Mouse (Mus musculus): ENCODE measurements around the gene Adam10. TPM values are rescaled to one million over a fixed set of nuclear protein-coding genes. Genes with fewer than 3 reads are reported as not detected.

Gene Adam10
- polyA plus RNA-seq, 3 experiments from 2014 or later = 73.6 to 89.9 (median 76.3) TPM

DNA sequence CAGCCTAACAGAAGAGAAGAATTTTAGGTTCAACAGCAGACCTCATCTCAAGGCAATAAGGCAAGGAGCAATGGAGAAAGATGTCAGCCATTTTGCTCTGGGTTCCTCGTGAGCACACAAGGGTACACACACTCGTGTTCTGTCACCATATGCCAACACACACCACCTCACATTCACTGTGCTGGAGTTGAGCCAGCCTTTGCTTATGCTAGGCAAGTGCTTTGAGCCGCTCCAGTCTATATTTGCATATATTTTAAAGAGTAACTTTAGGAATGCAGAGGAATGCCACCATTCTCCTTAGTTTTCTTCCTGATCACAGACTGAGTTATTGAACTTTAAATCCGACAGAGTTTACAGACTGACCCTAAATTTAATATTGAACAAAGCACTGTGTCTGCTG, 111.8 kb downstream of the Adam10 start:
- ATAC-seq = no peak

DNA sequence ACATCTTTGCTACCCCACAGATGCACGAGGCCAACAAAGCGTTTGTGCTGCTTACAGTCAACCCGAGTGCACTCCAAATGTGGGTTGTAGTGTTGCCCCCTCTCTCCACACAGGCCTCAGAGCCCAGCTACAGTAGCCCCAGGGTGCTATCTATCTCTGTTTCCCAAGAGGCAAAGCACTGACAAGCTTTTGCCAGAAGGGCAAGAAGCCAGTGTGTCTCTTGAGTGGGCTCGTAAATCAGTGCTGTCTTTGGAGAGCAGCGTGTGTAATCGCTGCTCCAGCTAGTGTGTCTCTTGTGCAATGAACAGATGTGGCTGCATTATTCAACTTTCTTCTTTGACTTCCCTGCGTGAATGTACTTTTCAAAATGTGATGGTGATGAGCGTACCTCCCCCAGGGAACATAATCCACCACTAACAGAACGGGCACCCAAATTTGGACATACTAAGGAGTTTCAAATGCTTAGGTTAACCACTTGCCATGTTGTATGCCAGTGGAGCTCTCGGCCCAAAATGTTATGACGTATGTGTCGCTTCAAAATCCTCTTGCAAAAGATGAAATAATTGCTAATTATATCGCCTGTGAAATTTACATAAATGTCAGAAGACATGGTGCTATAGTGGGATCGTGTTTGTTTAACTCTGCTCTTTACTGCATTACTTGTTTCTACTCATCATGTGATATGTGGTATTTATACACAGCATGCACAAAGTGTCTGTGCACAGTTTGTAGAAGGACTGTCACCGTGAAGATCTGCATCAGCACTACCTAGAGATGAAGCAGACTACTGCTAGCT, 116.0 kb downstream of the Adam10 start:
- no peak for ATAC-seq

DNA sequence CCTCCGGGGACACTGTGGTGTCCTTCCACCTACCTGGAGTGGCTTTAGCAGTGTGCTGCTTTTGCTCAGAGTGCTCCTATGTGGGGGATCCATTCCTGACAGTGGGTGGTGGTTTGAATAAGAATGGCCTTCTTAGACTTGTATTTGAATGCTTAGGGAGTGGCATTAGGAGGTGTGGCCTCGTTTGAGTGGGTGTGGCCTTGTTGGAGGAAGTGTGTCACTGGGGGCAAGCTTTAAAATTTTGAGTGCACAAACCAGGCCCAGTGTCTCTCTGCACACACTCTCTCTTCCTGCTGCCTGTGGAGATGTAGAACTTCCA, 116.6 kb downstream of the Adam10 start:
- ATAC-seq = no peak

DNA sequence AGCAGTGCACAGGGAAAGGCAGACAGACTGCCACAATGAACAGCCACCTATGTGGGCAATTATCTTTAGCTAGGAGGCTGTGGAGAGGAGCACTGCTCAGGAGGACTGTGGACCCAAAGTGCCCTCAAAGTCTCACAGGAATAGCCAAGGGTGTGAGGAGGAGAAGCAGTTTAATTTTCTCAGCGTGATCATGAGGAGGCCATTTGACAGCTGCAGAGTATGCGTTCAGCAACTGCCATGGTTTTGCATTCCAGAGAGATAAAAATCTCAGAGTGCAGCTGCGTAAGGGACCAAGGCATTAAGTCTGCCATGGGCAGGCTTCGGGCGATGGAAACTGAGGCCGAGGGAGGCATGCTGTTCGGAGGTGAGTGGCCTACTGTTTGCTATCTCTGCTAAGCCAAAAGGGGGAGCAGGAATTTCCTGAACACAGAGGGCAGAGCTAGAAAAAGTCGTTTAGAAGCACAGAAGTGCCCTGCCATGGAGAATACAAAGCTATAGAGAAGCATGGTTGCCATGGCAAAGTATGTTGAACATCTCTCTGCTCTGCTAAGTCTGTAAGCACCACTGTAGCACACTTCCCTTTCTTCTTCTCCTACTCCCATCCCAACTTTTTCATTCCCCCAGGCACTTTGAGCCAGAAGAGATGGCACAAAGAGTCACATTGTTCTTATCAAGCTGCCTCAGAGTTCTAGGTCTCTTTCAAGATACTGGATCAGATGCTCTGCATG, 122.0 kb downstream of the Adam10 start:
- ATAC-seq = no peak

DNA sequence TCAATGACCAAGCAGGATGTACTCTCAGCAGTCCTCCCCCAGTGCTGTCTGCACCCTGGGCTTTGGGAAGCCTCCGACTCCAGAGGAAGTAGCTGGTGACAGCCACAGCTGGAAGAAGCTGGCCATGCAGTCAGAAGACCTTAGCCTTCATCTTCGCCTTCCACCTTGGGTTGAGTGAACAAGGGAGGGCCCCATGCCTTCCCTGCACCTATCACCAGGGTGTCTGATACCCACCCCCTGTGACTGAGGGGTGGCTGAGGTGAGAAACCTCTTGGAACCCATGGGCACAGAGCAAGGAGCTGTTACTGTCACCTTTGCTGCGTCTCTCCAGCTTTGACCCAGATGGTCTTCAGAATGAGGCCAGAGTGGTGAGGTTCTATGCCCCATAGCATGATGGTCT, 123.0 kb downstream of the Adam10 start:
- no peak for ATAC-seq

DNA sequence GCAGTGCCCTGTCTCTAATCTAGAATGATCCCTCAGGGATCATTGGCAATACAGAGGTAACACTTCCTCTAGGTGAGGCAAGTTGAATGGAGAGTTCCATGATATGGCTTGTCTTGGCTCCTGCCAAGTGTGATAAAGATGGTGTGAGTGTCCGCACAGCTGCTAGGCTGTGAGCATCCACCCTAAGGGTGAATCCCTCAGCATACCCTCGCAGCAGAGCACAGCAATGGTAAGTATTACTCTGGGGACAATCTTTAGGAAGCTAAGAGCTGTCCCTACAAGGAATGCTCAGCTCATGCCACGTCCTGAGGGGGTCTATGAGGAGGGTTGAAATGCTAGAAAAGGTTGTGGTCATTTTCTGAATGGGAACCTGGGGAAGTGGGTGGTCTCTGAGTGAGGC, 124.0 kb downstream of the Adam10 start:
- ATAC-seq = no peak

DNA sequence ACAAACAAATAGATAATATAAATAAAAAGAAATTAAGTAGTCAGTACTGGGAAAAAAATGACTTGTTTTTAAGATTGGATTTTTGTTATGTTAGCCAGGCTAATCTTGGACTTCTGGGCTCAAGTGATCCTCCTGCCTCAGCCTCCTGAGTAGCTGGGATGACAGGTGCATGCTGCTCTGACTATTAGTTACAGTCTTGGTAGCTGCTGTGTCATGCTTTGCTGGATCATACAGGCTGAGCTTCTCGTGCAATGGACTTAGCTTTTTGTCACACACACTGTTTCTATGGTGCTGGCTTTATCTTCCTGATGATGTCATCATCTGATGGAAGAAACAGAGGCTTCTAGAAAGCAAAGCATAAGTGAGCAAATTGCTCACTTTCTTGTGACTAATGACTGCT, 127.3 kb downstream of the Adam10 start:
- ATAC-seq = no peak

DNA sequence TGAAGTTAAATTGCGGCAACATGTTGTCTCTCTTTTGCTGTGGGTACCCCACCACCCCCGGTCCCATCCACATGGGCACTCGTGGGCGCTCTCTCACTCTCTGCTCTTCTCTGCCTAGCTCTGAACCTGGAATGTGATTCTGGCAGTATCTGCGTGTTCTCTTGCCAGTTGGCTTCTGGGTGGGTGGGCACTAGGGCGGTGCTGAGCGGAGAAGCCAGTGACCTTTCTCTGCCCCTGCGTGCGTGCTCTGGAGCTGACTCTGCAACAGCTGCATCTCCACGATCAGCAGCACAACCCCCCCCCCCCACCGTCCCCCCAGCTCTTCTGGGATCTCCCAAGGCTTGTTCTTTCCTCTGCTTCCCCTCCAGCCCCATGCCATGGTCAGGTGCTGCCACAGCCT, 128.9 kb downstream of the Adam10 start:
- ATAC-seq = no peak

DNA sequence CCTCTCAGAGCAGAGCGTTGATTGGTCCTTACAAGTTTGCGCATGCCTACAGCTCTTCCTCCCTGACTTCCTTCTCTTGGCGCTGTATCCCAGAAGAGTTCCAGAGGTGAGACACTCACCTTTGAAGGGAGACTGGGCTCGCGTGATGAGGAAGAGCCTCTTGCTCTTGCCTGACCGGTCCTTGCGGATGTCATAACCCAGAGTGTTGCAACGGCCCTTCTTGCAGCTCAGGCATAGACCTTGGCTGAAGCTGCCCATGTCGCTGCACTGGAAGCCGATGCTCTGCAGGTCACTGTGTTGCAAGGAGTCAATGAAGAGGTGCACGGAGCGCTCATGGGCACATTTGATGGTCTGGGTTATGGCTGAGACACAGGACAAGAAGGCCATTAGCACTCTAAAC, 133.8 kb downstream of the Adam10 start:
- no peak for ATAC-seq

DNA sequence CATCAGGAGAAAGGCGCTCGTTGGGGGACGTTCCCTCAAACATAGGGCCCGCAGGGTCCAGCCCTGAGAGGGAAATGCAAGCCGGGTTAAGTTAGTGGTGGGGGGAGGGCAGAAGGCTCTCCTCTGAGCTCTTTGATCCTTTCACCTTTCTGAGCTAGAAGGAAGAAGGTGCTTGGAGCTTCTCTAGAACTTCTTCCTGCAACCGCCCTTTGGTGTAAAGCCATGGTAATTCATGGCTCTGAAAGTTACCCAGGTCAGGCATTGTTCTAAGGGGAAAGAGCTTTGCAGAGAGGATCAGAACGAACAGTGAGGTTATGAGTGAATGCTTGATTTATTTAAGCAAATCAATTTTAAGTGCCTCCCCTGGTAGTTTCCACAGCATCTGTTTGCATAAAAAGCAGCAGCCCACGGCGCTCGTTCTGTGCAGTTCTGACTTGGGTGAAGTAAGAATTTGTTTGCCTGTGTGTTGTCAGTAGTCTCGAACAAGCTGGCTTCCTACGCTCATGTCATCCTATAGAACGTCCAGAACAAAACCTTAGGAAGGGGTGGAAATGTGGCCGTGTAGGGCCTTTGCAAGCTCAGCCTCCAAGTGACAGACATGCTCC, 138.0 kb downstream of the Adam10 start:
- ATAC-seq = no peak

DNA sequence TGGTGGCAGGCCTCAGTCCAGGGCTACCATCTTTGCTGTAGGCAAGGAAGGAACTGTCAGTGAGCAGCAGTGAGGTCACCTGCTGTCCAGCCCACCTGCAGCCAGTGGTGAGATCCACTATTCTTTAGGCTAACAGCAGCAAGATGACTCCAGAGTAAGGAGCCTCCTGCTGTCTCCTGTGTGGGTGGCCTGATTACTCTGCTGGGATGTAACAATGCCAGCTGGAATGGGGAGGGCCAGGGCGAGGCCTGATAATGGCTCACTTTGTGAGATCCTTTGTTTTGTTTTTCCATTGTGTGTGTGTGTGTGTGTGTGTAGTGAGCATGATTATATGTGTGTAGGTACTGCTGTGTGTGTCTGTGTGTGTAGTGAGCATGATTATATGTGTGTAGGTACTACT, 138.6 kb downstream of the Adam10 start:
- ATAC-seq = no peak

DNA sequence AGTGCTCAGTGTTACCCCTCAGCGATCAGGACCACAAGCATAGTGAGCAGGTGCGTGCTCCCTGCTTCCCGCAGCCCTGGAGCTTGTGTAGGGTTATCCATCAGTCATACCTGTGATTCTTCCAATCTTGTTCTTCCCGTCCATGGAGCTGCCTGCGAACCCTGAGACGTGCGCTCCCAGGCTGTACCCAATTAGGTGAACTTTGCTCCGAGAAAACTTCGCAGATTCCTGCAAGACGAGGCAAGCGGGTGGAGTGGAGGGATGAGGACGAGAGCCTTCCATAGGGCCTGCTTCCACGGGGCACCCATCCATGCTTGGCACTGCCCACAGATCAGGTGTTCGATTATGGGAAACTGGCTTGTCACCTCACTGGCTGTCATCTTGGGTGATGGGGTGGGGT, 139.9 kb downstream of the Adam10 start:
- no peak for ATAC-seq

DNA sequence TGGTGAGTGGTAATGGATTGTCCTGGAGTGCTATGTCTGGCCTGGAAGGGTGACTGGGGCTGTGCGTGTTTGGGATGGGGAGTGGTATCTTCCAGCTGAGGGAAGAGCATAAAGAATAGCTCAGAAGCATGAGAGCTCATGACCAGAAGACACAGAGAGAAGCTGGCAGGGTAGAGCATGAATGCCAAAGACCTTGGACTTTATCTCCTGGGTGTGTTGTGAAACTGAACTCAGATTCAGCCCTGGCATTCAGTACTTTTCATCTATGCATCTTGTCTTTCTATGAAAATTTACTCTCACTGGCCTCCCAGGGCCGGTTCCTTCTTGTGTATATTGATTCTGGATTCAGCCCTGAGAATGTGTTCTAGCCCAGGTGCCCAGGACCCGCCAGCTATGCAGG, 145.3 kb downstream of the Adam10 start:
- no peak for ATAC-seq

DNA sequence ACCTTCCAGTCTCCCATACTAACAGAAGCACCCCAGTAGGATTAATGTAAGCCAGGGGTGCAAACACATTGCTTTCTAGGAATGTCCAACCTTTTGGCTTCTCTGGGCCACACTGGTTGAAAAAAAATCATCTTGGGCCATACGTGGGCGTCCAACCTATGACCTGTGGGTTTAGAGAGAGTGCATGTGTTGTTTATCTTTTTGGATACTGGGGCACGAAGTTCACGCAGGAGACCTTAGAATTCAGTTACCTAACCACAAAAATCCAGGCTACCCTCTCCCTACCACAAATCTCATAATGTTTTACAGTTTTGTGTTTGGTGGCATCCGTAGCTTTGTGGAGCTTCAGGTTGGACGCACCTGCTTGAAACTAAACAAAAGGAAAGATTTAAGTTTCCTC, 149.1 kb downstream of the Adam10 start:
- ATAC-seq = no peak

Other genes starting within 250 kb of the Adam10 start
- 10 to 100 TPM; 21.1 to 29.6 (median 29.0) TPM for gene Rnf111, start 175.3 kb upstream of the Adam10 start, polyA plus RNA-seq (2017; shearing (Covaris generic))
- 100 to 1,000 TPM in 1 of 3 experiments, 10 to 100 TPM in 2; 63.4 to 116 (median 91.7) TPM for gene Sltm, start 136.2 kb upstream of the Adam10 start, polyA plus RNA-seq (2017; shearing (Covaris generic))
- gene Gm10642, start 22.7 kb upstream of the Adam10 start, polyA plus RNA-seq (2017; shearing (Covaris generic)) = under 1 TPM; 0.21 to 0.87 (median 0.30) TPM
- 10 to 100 TPM in 2 of 3 experiments, 1 to 10 TPM in 1; 9.4 to 17.6 (median 13.6) TPM for gene Mindy2, start 21.8 kb upstream of the Adam10 start, polyA plus RNA-seq (2017; shearing (Covaris generic))

All from inflammation-experienced regulatory T-cells, adult 6 months (primary cell).